Mouse (Mus musculus) leukemia stem cell, adult 10-12 weeks (primary cell): ENCODE results near the gene Psrc1. TPM values are rescaled to one million over a fixed set of nuclear protein-coding genes. Genes with fewer than 3 reads are reported as not detected.

ENCODE experiments used
- polyA plus RNA-seq: library from polyadenylated mRNA; stranded (reverse); fragments of >175 nt; gene quantifications from 2 replicates; pipeline ENCODE4 v1.2.3, GENCODE M21; 2012; ENCODE audit warnings: low replicate concordance

The Psrc1 gene
- polyA plus RNA-seq: 64.2 and 72.0 TPM in 2 replicates

GRCm38 (mm10) chr3:108383485-108384354 lies at the start of gene Psrc1:
TSS of gene Psrc1 (plus strand) at chr3:108383839.

DNA sequence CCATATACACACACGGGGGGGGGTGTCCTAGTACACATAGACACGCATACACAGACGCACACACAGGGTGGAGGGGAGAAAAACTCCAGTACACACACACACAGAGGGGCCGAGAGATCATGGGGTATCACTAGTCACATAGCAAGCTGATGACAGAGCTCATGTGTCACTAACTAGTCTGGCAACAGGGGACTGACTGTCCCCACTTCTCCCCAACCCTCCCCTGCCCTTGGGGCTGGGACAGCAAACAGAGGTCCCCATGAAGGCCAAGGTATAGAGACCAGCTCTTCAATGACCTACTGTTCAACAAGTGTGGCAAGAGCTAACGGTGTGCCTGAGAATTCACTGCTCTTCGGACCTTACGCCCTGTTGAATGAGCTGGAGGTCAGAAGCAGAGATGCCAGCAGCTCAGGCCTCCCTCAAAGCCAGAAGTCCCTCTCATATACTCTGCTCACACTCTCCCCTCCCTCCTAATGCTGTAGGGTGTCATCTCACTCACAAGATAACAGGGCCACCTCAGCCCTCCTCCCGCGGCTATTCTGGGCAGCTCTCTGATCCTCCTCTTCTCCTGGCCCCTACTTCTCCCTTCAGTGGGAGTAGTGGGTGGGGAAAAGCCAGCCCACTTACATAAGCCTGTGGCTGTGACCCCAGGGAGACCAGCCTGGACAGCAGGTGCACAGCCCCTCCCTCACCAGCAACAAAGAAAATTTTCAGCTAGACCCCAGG lies 19.2 kb upstream of the Psrc1 start, which contains the start of gene Mybphl:
Mybphl (plus strand) TSS at position 642 of the 726 bp plus-strand sequence.

GRCm38 (mm10) chr3:108414857-108415830 lies 31.5 kb downstream of the Psrc1 start, which contains the start of gene Celsr2:
TSS of gene Celsr2 (minus strand) at chr3:108415552.

Other genes with a start within 250 kb of the Psrc1 start
- gene Gnai3, start 237.7 kb upstream of the Psrc1 start, polyA plus RNA-seq: 5.1 and 5.2 TPM in 2 replicates
- gene Gpr61, start 229.0 kb upstream of the Psrc1 start, polyA plus RNA-seq: not detected in 2 replicates
- 1.5 and 3.8 TPM in 2 replicates for gene Amigo1, start 197.5 kb upstream of the Psrc1 start, polyA plus RNA-seq
- 2.9 and 8.8 TPM in 2 replicates for gene Cyb561d1, start 182.6 kb upstream of the Psrc1 start, polyA plus RNA-seq
- gene Atxn7l2, start 172.9 kb upstream of the Psrc1 start, polyA plus RNA-seq: 9.1 and 20.2 TPM in 2 replicates
- not detected in 2 replicates for gene Sypl2, start 157.2 kb upstream of the Psrc1 start, polyA plus RNA-seq
- gene Psma5, start 126.9 kb upstream of the Psrc1 start, polyA plus RNA-seq: 2.5 and 4.8 TPM in 2 replicates
- gene Sort1, start 99.8 kb upstream of the Psrc1 start, polyA plus RNA-seq: 1.9 and 4.9 TPM in 2 replicates
- gene Mybphl, start 18.9 kb upstream of the Psrc1 start, polyA plus RNA-seq: not detected in 2 replicates
- gene Celsr2, start 31.7 kb downstream of the Psrc1 start, polyA plus RNA-seq: 0.77 and 1.9 TPM in 2 replicates
- 36.0 and 114 TPM in 2 replicates for gene Sars, start 61.4 kb downstream of the Psrc1 start, polyA plus RNA-seq
- gene 1700013F07Rik, start 150.3 kb downstream of the Psrc1 start, polyA plus RNA-seq: not detected in 2 replicates
- gene 5330417C22Rik, start 152.7 kb downstream of the Psrc1 start, polyA plus RNA-seq: 0.06 and 0.82 TPM in 2 replicates
- gene Tmem167b, start 178.6 kb downstream of the Psrc1 start, polyA plus RNA-seq: 1.4 and 6.1 TPM in 2 replicates
- gene Taf13, start 187.9 kb downstream of the Psrc1 start, polyA plus RNA-seq: 0.19 and 0.24 TPM in 2 replicates
- 2.6 and 4.0 TPM in 2 replicates for gene Wdr47, start 207.4 kb downstream of the Psrc1 start, polyA plus RNA-seq